Mouse (Mus musculus) megakaryocyte, embryonic 14.5 days (primary cell): Measurements from ENCODE around the gene Pck2. TPM values are rescaled to one million over a fixed set of nuclear protein-coding genes. Genes with fewer than 3 reads are reported as not detected.

Experiments
- H3K27me3 ChIP-seq: replicated peaks from 2 replicates; pipeline ENCODE3; 2012; ENCODE audit warnings: inconsistent platforms
- H3K36me3 ChIP-seq: replicated peaks from 2 replicates; pipeline ENCODE3; 2012; ENCODE audit warnings: low read length, inconsistent platforms, mixed read lengths
- H3K4me1 ChIP-seq: 2 replicates; pipeline ENCODE4 v1.6.1; 2012; ENCODE audit warnings: inconsistent platforms
- H3K4me3 ChIP-seq: replicated peaks from 2 replicates; pipeline ENCODE3; 2012; ENCODE audit warnings: moderate library complexity, mild to moderate bottlenecking, inconsistent platforms
- H3K9me3 ChIP-seq: 2 replicates; pipeline ENCODE4 v1.6.1; 2012; ENCODE audit warnings: inconsistent platforms
- FLI1 ChIP-seq: IDR thresholded peaks from 2 replicates; pipeline ENCODE4 v1.6.1; 2012; ENCODE audit warnings: low read length, inconsistent platforms, mixed read lengths
- GATA1 ChIP-seq: IDR thresholded peaks from 3 replicates; pipeline ENCODE4 v1.6.1; 2012; ENCODE audit warnings: mixed read lengths, low read length, inconsistent platforms, borderline replicate concordance
- polyA plus RNA-seq: library from polyadenylated mRNA; stranded (reverse); fragments of >175 nt; gene quantifications from 2 replicates; pipeline ENCODE4 v1.2.3, GENCODE M21; 2012; ENCODE audit warnings: low replicate concordance; ENCODE audit not compliant: insufficient read depth

Pck2 gene
- polyA plus RNA-seq, 1 experiment = 50.7 TPM

GRCm38 (mm10) chr14:55571760-55572159 is 31.7 kb downstream of the Pck2 start:
- H3K9me3 ChIP-seq = no peaks in the 10 kb centered on the region
- TF ChIP-seq FLI1 = no peak
- no peak for TF ChIP-seq GATA1

DNA sequence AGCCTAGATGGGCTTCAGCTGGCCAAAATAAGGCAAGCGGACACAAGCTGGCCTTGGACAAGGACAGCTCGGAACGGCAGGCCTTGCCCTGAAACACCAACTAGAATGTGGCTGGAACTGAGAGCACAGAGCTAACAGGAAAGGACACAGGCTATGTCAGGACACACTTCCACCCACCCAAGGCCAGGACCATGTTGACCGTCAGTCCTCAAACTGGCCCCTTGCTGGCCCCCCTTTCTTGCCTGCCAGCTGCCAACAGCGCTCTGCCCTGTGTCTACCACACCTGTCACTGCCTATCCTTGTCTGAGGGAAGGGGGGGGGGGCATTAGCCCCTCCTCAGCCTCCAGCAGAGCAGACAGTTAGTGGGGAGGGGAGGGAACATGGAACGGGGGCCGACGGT is 35.2 kb downstream of the Pck2 start, which contains the start of gene Fitm1:
Fitm1 (plus strand) TSS at position 316 of the 400 bp plus-strand sequence.
- peaks cover 58% of the 10 kb centered on the region for H3K4me1 ChIP-seq
- peaks cover 14% of the 10 kb centered on the region for H3K36me3 ChIP-seq
- no peaks in the 10 kb centered on the region for H3K27me3 ChIP-seq
- H3K4me3 ChIP-seq = no peak within 1 kb of the TSS
- TF ChIP-seq GATA1 (no peak), FLI1 (no peak)
- H3K9me3 ChIP-seq = no peaks in the 10 kb centered on the region

More at GRCm38 (mm10) chr14:55571760-55572159, 31.7 kb downstream of the Pck2 start:
- no peak overlapping the region for H3K4me3 ChIP-seq
- H3K36me3 ChIP-seq = peaks cover 37% of the 10 kb centered on the region
- no peaks in the 10 kb centered on the region for H3K27me3 ChIP-seq
- H3K4me1 ChIP-seq = peaks cover 32% of the 10 kb centered on the region

GRCm38 (mm10) chr14:55575711-55576110 is 35.6 kb downstream of the Pck2 start:
- H3K27me3 ChIP-seq = no peaks in the 10 kb centered on the region
- TF ChIP-seq GATA1 (no peak), FLI1 (no peak)
- no peak overlapping the region for H3K4me3 ChIP-seq
- H3K9me3 ChIP-seq = no peaks in the 10 kb centered on the region
- peaks cover 59% of the 10 kb centered on the region for H3K4me1 ChIP-seq
- peaks cover 17% of the 10 kb centered on the region for H3K36me3 ChIP-seq

DNA sequence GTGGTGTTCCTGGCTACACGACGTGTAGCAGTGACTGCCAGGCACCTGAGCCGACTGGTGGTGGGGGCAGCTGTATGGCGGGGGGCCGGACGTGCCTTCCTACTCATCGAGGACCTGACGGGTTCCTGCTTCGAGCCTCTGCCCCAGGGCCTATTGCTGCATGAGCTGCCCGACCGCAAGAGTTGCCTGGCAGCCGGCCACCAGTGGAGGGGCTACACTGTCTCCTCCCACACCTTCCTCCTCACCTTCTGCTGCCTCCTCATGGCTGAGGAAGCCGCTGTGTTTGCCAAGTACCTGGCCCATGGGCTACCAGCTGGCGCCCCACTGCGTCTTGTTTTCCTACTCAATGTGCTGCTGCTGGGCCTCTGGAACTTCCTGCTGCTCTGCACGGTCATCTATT is 36.3 kb downstream of the Pck2 start:
- TF ChIP-seq FLI1 (no peak), GATA1 (no peak)
- H3K27me3 ChIP-seq = no peaks in the 10 kb centered on the region
- H3K36me3 ChIP-seq = peaks cover 22% of the 10 kb centered on the region
- no peaks in the 10 kb centered on the region for H3K9me3 ChIP-seq
- peaks cover 58% of the 10 kb centered on the region for H3K4me1 ChIP-seq
- H3K4me3 ChIP-seq = no peak overlapping the region

DNA sequence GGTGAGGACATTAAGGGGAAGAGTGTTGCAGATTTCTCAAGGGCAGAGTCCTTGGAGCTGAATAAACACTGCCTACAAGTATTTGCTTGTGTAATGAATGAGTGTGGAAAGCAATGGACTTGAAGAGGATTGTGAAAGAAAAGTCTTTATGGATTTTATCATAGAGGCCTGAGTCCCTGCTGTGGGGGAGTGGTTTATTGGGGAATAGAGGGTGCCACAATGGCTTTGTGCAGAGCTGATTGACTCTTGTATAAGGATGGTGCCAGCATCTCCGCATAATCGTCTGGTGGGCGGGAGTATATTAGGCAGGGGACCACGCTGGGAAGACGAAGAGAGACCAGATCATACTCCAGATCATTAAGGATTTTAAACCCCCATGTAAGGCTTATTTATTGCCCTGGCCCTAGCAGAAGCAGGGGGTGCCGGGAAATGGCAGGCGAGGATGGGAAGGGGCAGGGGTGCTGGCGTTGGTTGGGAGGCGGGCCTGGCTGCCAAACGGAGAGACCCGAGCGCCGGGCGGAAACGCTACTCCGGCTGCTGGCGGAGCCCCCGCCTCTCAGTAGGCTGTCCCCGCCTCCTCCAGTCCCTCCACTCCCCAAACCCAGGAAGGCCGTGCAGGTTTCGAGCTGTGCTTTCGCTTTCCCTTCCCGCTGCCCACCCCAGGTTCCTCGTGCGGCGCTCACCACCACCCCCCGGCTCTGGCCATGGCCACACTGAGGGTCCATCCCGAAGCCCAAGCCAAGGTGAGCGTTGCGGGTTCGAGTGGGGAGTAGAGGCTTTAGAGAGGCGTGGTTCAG is 38.0 kb downstream of the Pck2 start, which contains the start of gene Psme1:
Psme1 (plus strand) TSS at position 253 of the 797 bp plus-strand sequence.
- Histone ChIP-seq H3K4me1 (peaks cover 47% of the 10 kb centered on the region), H3K4me3 (peak within 1 kb of the TSS; percentile 96), H3K36me3 (peaks cover 33% of the 10 kb centered on the region), H3K27me3 (no peaks in the 10 kb centered on the region), H3K9me3 (no peaks in the 10 kb centered on the region)
- TF ChIP-seq GATA1 (no peak), FLI1 (no peak)

DNA sequence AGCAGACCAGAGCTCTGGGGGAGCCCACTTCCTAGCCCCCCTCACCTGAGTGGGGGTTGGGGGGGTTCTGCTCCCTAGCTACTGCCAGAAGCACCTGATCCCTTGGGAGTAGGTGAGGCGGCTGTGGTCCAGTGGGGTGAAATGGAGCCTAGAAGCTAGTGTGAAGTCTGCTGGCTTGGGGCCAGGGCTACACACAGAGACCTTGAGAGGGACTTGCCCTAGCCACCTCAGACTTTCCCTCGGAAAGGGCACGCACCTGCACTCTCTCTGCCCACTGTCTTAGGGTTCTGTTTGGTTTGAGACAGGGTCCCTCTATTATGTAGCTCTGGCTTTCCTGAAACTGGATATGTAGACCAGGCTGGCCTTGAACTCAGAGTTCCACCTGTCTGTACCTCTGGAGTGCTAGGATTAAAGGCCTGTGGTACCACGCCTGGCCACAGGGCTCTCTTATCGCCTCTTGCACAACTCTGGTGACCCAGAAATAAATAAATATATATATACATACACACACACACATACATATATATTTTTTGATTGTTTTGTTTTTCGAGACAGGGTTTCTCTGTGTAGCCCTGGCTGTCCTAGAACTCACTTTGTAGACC is 38.7 kb downstream of the Pck2 start:
- Histone ChIP-seq H3K27me3 (no peaks in the 10 kb centered on the region), H3K4me3 (peak overlapping the region; percentile 96), H3K4me1 (peaks cover 47% of the 10 kb centered on the region), H3K36me3 (peaks cover 36% of the 10 kb centered on the region), H3K9me3 (no peaks in the 10 kb centered on the region)
- TF ChIP-seq FLI1 (no peak), GATA1 (no peak)

GRCm38 (mm10) chr14:55579511-55580496 is 39.7 kb downstream of the Pck2 start:
- H3K36me3 ChIP-seq = peaks cover 36% of the 10 kb centered on the region
- no peaks in the 10 kb centered on the region for H3K9me3 ChIP-seq
- no peaks in the 10 kb centered on the region for H3K27me3 ChIP-seq
- H3K4me1 ChIP-seq = peaks cover 55% of the 10 kb centered on the region
- TF ChIP-seq GATA1 (no peak), FLI1 (no peak)
- no peak overlapping the region for H3K4me3 ChIP-seq

DNA sequence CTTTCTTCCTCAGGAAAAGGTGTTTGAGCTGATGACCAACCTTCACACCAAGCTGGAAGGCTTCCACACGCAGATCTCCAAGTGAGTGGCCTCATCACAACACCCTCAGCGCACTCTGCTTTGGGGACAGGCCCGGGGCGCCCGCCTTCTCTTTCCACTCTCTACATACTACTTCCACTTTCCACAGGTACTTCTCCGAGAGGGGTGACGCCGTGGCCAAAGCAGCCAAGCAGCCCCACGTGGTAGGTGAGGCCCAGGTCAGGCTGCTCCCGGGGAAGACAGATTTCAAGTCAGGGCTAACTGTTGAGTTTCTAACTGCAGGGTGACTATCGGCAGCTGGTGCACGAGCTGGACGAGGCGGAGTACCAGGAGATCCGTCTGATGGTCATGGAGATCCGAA is 40.7 kb downstream of the Pck2 start:
- peaks cover 58% of the 10 kb centered on the region for H3K4me1 ChIP-seq
- H3K9me3 ChIP-seq = no peaks in the 10 kb centered on the region
- no peak overlapping the region for H3K4me3 ChIP-seq
- no peaks in the 10 kb centered on the region for H3K27me3 ChIP-seq
- TF ChIP-seq FLI1 = no peak
- H3K36me3 ChIP-seq = peaks cover 36% of the 10 kb centered on the region

DNA sequence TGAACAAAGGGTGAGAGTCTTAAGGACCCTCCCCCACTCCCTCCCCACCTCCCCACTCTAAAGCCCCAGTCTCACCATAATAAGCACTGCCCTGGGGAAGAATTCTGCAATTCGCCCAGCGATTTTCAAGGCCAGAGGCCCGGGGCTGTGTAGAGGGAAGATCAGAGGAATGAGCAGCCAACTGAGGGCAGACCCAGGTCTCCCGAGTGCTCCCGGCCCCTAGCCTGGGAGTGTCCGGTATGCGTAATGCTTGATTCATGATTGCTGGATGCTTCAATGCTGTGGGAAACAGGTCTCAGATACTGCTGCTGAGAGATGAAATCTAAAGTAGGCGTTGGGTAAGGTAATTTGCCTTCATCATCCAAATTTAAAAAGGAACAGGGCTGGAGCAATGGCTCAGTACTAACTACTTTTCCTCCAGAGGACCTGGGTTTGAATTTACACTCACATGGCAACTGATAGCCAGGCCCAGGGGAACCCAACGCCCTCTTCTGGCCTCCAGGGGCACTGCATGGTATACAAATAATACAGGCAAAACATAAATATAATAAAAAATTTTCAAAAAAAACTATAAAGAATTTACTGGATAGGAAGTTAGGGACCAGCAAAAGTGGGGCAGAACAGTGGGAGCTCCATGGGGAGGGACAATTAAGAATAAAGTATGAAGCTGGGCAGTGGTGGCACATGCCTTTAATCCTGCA is 42.1 kb downstream of the Pck2 start:
- TF ChIP-seq FLI1 = no peak
- no peak for TF ChIP-seq GATA1
- H3K27me3 ChIP-seq = no peaks in the 10 kb centered on the region

DNA sequence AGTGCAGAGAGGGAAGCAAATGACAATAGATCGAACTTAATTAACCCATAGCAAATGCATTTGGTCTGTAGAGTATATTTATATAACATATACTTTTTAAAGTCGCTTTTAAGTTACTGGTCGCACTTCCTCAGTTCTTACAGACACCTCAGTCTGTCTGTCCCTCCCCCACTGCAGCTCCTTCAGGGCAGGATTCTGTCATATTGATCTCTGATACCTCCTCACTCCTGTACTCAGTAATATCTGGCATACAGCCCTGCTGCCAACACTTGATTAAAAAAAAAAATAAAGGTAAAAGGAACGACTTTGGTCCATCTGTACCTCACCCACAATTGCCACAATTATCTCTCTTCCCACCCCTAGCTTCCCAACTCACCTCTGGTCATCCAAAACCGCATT is 44.2 kb downstream of the Pck2 start:
- no peak for TF ChIP-seq FLI1
- no peak for TF ChIP-seq GATA1
- H3K9me3 ChIP-seq = no peaks in the 10 kb centered on the region
- no peaks in the 10 kb centered on the region for H3K27me3 ChIP-seq
- H3K4me3 ChIP-seq = peak overlapping the region; percentile 95
- H3K36me3 ChIP-seq = peaks cover 56% of the 10 kb centered on the region
- H3K4me1 ChIP-seq = peaks cover 53% of the 10 kb centered on the region

More for the DNA sequence above, 42.1 kb downstream of the Pck2 start:
- no peaks in the 10 kb centered on the region for H3K9me3 ChIP-seq
- peaks cover 38% of the 10 kb centered on the region for H3K36me3 ChIP-seq
- peaks cover 59% of the 10 kb centered on the region for H3K4me1 ChIP-seq
- no peak overlapping the region for H3K4me3 ChIP-seq
